Mouse (Mus musculus) right cerebral cortex, adult 2 months (tissue): Measurements from ENCODE around the gene Gm5798.
"Not testable (repeated sequence)": the region's sequence is repeated elsewhere in the genome, so short reads cannot be mapped to it uniquely, and the experiment has no call there.

Experiments used
- DNase-seq, 2 experiments: peaks; one replicate each; pipeline ENCODE4 v3.0.0; 2021 to 2022; ENCODE audit warnings: low spot score in 2 of 2

The Gm5798 gene

GRCm38 (mm10) chr14:41348309-41348708 is at the start of gene Gm5798:
TSS of gene Gm5798 (plus strand) at chr14:41348609.
- not testable (repeated sequence) for DNase-seq

GRCm38 (mm10) chr14:41386279-41386678 is 37.9 kb downstream of the Gm5798 start, which contains the start of gene Gm7945:
TSS of gene Gm7945 (minus strand) at chr14:41386379.
- not testable (repeated sequence) for DNase-seq
